Comparison of ENCODE assay signal across 8 mouse cellular contexts in the genomic region with DNA sequence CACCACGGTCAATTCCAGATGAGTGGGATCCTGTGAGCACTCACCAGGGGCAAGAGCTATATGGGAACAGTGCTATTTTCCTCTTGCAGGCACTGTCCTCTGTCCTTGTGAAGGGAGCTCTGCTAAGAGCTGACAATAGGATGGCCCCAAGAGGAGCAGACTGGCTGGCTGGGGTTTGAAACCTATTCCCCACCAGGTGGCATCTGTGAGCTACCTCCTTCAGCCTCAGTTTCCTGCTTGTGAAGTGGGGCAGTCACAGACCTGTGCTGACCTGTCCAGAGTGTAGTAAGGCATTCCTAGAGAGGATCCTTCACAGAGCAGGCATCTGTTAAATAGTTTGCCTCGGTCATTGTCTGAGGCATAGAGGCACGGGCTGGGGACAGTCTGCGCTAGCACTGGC.
DNase-seq lines count a peak whose midpoint lies in the region; ATAC-seq lines count a peak whose summit lies in the region.

No protein-coding gene starts in this region.

- no peak overlapping the region for H3K27ac ChIP-seq in forebrain, embryonic 14.5 days (ENCODE audit: low read depth, low read length)
- no peak overlapping the region for H3K27ac ChIP-seq in forebrain, embryonic 10.5 days
- H3K27ac ChIP-seq in midbrain, embryonic 14.5 days (replicated peaks; ENCODE audit: low read depth, low read length) = no peak overlapping the region

- no peak overlapping the region for H3K4me2 ChIP-seq in forebrain, embryonic 14.5 days (ENCODE audit: low read length)
- H3K4me2 ChIP-seq in midbrain, embryonic 14.5 days (ENCODE audit: low read length) = no peak overlapping the region

- no peaks in the 10 kb centered on the region for H3K27me3 ChIP-seq in forebrain, embryonic 14.5 days (replicated peaks; ENCODE audit: control insufficient read depth, insufficient read depth, low read length)
- no peaks in the 10 kb centered on the region; the same call in 1 of the 2 replicates for H3K27me3 ChIP-seq in forebrain, embryonic 10.5 days (ENCODE audit: poor library complexity, severe bottlenecking)
- H3K27me3 ChIP-seq in midbrain, embryonic 14.5 days (ENCODE audit: control insufficient read depth, insufficient read depth, low read length) = no peaks in the 10 kb centered on the region

- no peak for ATAC-seq in forebrain, embryonic 14.5 days
- no peak for ATAC-seq in midbrain, embryonic 14.5 days (ENCODE audit: low FRiP score, low TSS enrichment)
- no peak for ATAC-seq in activated CD4-positive, CD25-positive, alpha-beta regulatory T cell, adult 4 months

- DNase-seq in forebrain, embryonic 14.5 days (ENCODE audit: low spot score) = peak; percentile 36
- DNase-seq in forebrain, embryonic 10.5 days (ENCODE audit: extremely low spot score, low spot score) = no peak
- DNase-seq in lung, postnatal 14 days = peak; percentile 14
- DNase-seq in lung, postnatal 36 days = no peak
- peak; percentile 40 for DNase-seq in embryo, embryonic 10.5 days (ENCODE audit: low spot score)
- DNase-seq in midbrain, embryonic 14.5 days = peak; percentile 45
- no peak for DNase-seq in heart, adult 9 months (ENCODE audit: low spot score in 2 of 2)

- no peaks in the 10 kb centered on the region for H3K4me1 ChIP-seq in forebrain, embryonic 14.5 days (ENCODE audit: control insufficient read depth, insufficient read depth, low read length)
- H3K4me1 ChIP-seq in forebrain, embryonic 10.5 days = no peaks in the 10 kb centered on the region
- no peaks in the 10 kb centered on the region for H3K4me1 ChIP-seq in midbrain, embryonic 14.5 days (ENCODE audit: control insufficient read depth, insufficient read depth, low read length)

- no peaks in the 10 kb centered on the region for H3K36me3 ChIP-seq in forebrain, embryonic 14.5 days (ENCODE audit: control insufficient read depth, insufficient read depth, low read length)
- H3K36me3 ChIP-seq in forebrain, embryonic 10.5 days (replicated peaks) = no peaks in the 10 kb centered on the region
- no peaks in the 10 kb centered on the region for H3K36me3 ChIP-seq in midbrain, embryonic 14.5 days (ENCODE audit: control insufficient read depth, insufficient read depth, low read length)

- no peak overlapping the region for H3K9ac ChIP-seq in forebrain, embryonic 14.5 days (ENCODE audit: low read length)
- no peak overlapping the region for H3K9ac ChIP-seq in midbrain, embryonic 14.5 days (replicated peaks; ENCODE audit: low read length)

- H3K9me3 ChIP-seq in forebrain, embryonic 14.5 days (replicated peaks; ENCODE audit: control insufficient read depth, low read length) = no peaks in the 10 kb centered on the region
- no peaks in the 10 kb centered on the region for H3K9me3 ChIP-seq in forebrain, embryonic 10.5 days
- no peaks in the 10 kb centered on the region for H3K9me3 ChIP-seq in midbrain, embryonic 14.5 days (ENCODE audit: control insufficient read depth, low read length)

- H3K4me3 ChIP-seq in forebrain, embryonic 14.5 days (ENCODE audit: low read depth, low read length) = no peak overlapping the region
- no peak overlapping the region for H3K4me3 ChIP-seq in forebrain, embryonic 10.5 days
- no peak overlapping the region for H3K4me3 ChIP-seq in midbrain, embryonic 14.5 days (replicated peaks; ENCODE audit: low read depth, low read length)

- 68% methylated on average over 4 of the region's 4 CpGs for WGBS in forebrain, embryonic 14.5 days
- WGBS in forebrain, embryonic 10.5 days = 70% methylated on average over 4 of the region's 4 CpGs
- 72% methylated on average over 4 of the region's 4 CpGs for WGBS in midbrain, embryonic 14.5 days

Comparison
In these comparisons a context has a peak if more than half of its experiments do, and no peak if none do; other contexts are left out.
1. DNase-seq: peak in forebrain, embryonic 14.5 days (single experiment), lung, postnatal 14 days (single experiment), embryo, embryonic 10.5 days (single experiment) and midbrain, embryonic 14.5 days (single experiment); none in forebrain, embryonic 10.5 days (single experiment), lung, postnatal 36 days (single experiment) and heart, adult 9 months (0 of 2).